Mouse (Mus musculus) spleen, adult 2 months (tissue): Measurements from ENCODE around the gene Dlk1. TPM values are rescaled to one million over a fixed set of nuclear protein-coding genes. Genes with fewer than 3 reads are reported as not detected.

Experiments
- DNase-seq, 2 experiments: peaks; one replicate each; pipeline versions ENCODE4 v3.0.0 to v3.0.0-alpha.2; 2012 to 2021; ENCODE audit warnings: low spot score in 2 of 2, low read depth in 1 of 2
- H3K27ac ChIP-seq: fragments of 200-500 bp; 2 replicates; pipeline ENCODE4 v1.5.1; 2012; ENCODE audit warnings: low read length, inconsistent platforms; ENCODE audit not compliant: insufficient read depth
- H3K27me3 ChIP-seq: fragments of 200-500 bp; 2 replicates; pipeline ENCODE4 v1.6.1; 2012; ENCODE audit warnings: mild to moderate bottlenecking, moderate library complexity, low read length, inconsistent platforms; ENCODE audit not compliant: control insufficient read depth, insufficient read depth
- H3K36me3 ChIP-seq: fragments of 200-500 bp; 2 replicates; pipeline ENCODE4 v1.6.1; 2012; ENCODE audit warnings: mild to moderate bottlenecking, low read length, inconsistent platforms; ENCODE audit not compliant: control insufficient read depth, insufficient read depth
- H3K4me1 ChIP-seq: fragments of 200-500 bp; 2 replicates; pipeline ENCODE4 v1.6.1; 2011; ENCODE audit warnings: inconsistent platforms; ENCODE audit not compliant: control insufficient read depth, insufficient read depth, insufficient read length
- H3K4me3 ChIP-seq: fragments of 200-500 bp; 2 replicates; pipeline ENCODE4 v1.5.1; 2011; ENCODE audit warnings: mild to moderate bottlenecking, inconsistent platforms; ENCODE audit not compliant: insufficient read depth, insufficient read length; ENCODE audit errors: extremely low read depth
- CTCF ChIP-seq: fragments of 200-500 bp; IDR thresholded peaks from 2 replicates; pipeline ENCODE4 v1.5.1; 2011; ENCODE audit warnings: mild to moderate bottlenecking, inconsistent platforms; ENCODE audit not compliant: insufficient read depth, insufficient read length, insufficient replicate concordance; ENCODE audit errors: extremely low read depth
- POLR2A ChIP-seq: fragments of 200-500 bp; IDR thresholded peaks from 2 replicates; pipeline ENCODE4 v1.6.1; 2011; ENCODE audit warnings: low read depth, low read length, inconsistent platforms
- WGBS: fragments of 180-500 bp; shearing (Covaris S2); methylation state at CpG from one replicate; pipeline ENCODE4 v1.1.7; 2018; 5-methylcytosine and 5-hydroxymethylcytosine counted together
- polyA plus RNA-seq: library from polyadenylated mRNA; depleted of rRNA; stranded (reverse); fragments of >200 nt; gene quantifications from 2 replicates; pipeline ENCODE4 v1.2.3, GENCODE M21; 2012; rRNA removed

Dlk1 gene
- polyA plus RNA-seq, 1 experiment: 0.29 TPM

- 92% methylated on average over 8 of the region's 8 CpGs for WGBS
- Histone ChIP-seq H3K27me3 (no peaks in the 10 kb centered on the region), H3K27ac (no peak overlapping the region), H3K36me3 (no peaks in the 10 kb centered on the region), H3K4me3 (no peak overlapping the region), H3K4me1 (no peaks in the 10 kb centered on the region)
- DNase-seq: no peak
- no peak for TF ChIP-seq CTCF
- TF ChIP-seq POLR2A: no peak
Measured at GRCm38 (mm10) chr12:109511456-109511855, 58.8 kb downstream of the Dlk1 start.

GRCm38 (mm10) chr12:109512151-109512907 is 59.7 kb downstream of the Dlk1 start:
- WGBS: 27% methylated on average over 13 of the region's 13 CpGs
- Histone ChIP-seq H3K4me1 (no peaks in the 10 kb centered on the region), H3K36me3 (no peaks in the 10 kb centered on the region), H3K27me3 (no peaks in the 10 kb centered on the region), H3K27ac (no peak overlapping the region), H3K4me3 (no peak overlapping the region)
- TF ChIP-seq CTCF (no peak), POLR2A (no peak)
- no peak for DNase-seq

Other genes with a start within 250 kb of the Dlk1 start
- not detected in 2 replicates for gene Rtl1, start 147.5 kb downstream of the Dlk1 start, polyA plus RNA-seq